Mouse (Mus musculus): ENCODE measurements at regions not wholly inside any gene's neighbourhood (a gene's known extent, or its start where the extent isn't known, plus 50 kb on each side); places are given as distances from the start of the nearest gene placed in this dataset.

- no peak for TF ChIP-seq CTCF (IDR thresholded peaks at IDR 0.05; ENCODE audit: low read depth)
- no peak for TF ChIP-seq EP300 (IDR thresholded peaks at IDR 0.05; ENCODE audit: low read depth)
These were observed 177.0 kb downstream of the Irs2 start for GRCm38 (mm10) chr8:10831277-10831676.
